25 mouse cellular contexts compared by ENCODE assay signal in genomic region chr9:47700021-47700420, GRCm38 (mm10).
"Had no signal": no experiment of that assay in that cellular context is flagged by ENCODE, and none has a peak within 500 bp of the region (broad histone marks: within the 10 kb centered on the region; RNA-seq: fewer than 3 reads in every experiment).

No protein-coding gene starts in this region.

- H3K9ac ChIP-seq: embryonic facial prominence, embryonic 12.5 days; embryonic facial prominence, embryonic 13.5 days; embryonic facial prominence, embryonic 15.5 days; forebrain, embryonic 13.5 days; forebrain, postnatal 0 days had no signal

- DNase-seq: cerebellum, adult 8-10 months; cerebellum, adult 9-10 months; cerebellum, adult 9-11 months; cerebellum, postnatal 10 days; cerebellum, postnatal 14 days; cerebellum, postnatal 25 days; cerebellum, postnatal 36 days; embryo, embryonic 11 days; forebrain, postnatal 0 days; gastrocnemius, adult 2 months; gastrocnemius, postnatal 10 days; gastrocnemius, postnatal 14 days; gastrocnemius, postnatal 25 days; gastrocnemius, postnatal 36 days; heart, adult 18-20 months; heart, adult 2 months had no signal

- H3K4me3 ChIP-seq: embryonic facial prominence, embryonic 10.5 days; embryonic facial prominence, embryonic 12.5 days; embryonic facial prominence, embryonic 13.5 days; embryonic facial prominence, embryonic 15.5 days; erythroblast, embryonic 14.5 days; forebrain, embryonic 10.5 days; forebrain, embryonic 13.5 days; forebrain, embryonic 15.5 days; gastrocnemius, adult 2 months; heart, adult 2 months had no signal

- H3K27me3 ChIP-seq: embryonic facial prominence, embryonic 15.5 days; forebrain, embryonic 13.5 days; forebrain, embryonic 15.5 days had no signal

- H3K36me3 ChIP-seq: embryonic facial prominence, embryonic 12.5 days; embryonic facial prominence, embryonic 13.5 days; embryonic facial prominence, embryonic 15.5 days; forebrain, embryonic 15.5 days had no signal

- H3K4me1 ChIP-seq: embryonic facial prominence, embryonic 12.5 days; embryonic facial prominence, embryonic 13.5 days; embryonic facial prominence, embryonic 15.5 days had no signal

- H3K4me2 ChIP-seq: embryonic facial prominence, embryonic 12.5 days; embryonic facial prominence, embryonic 13.5 days; embryonic facial prominence, embryonic 15.5 days; forebrain, embryonic 13.5 days; forebrain, embryonic 15.5 days had no signal

- H3K27ac ChIP-seq: embryonic facial prominence, embryonic 10.5 days; embryonic facial prominence, embryonic 12.5 days; embryonic facial prominence, embryonic 13.5 days; embryonic facial prominence, embryonic 15.5 days; forebrain, embryonic 10.5 days; forebrain, embryonic 15.5 days; gastrocnemius, adult 2 months; heart, adult 2 months had no signal

- ATAC-seq: forebrain, embryonic 13.5 days; forebrain, embryonic 14.5 days; forebrain, embryonic 15.5 days; forebrain, postnatal 0 days had no signal

- H3K9me3 ChIP-seq: embryonic facial prominence, embryonic 10.5 days; embryonic facial prominence, embryonic 12.5 days; embryonic facial prominence, embryonic 13.5 days; embryonic facial prominence, embryonic 15.5 days; forebrain, embryonic 10.5 days; forebrain, embryonic 13.5 days; forebrain, embryonic 15.5 days had no signal
